Mouse (Mus musculus) urinary bladder, adult 18-20 months (tissue): ENCODE results near the gene Ube3a.

Source experiments
- DNase-seq, 2 experiments: peaks; one replicate each; pipeline ENCODE4 v3.0.0; 2022; ENCODE audit warnings: low spot score in 2 of 2, mixed read lengths in 2 of 2

Ube3a gene

GRCm38 (mm10) chr7:59228045-59228865, at the start of gene Ube3a:
Gene Ube3a, plus strand, starts transcription at chr7:59228750.
- DNase-seq = peak; percentile 92 to 98

- no peak for DNase-seq
Observed at GRCm38 (mm10) chr7:59192831-59193230, 35.7 kb upstream of the Ube3a start.

- DNase-seq = no peak
Observed at GRCm38 (mm10) chr7:59214911-59215310, 13.6 kb upstream of the Ube3a start.

GRCm38 (mm10) chr7:59221244-59221643, 7.3 kb upstream of the Ube3a start:
- DNase-seq = no peak

- DNase-seq = no peak
Observed at GRCm38 (mm10) chr7:59228866-59229182, 274 bp downstream of the Ube3a start.

GRCm38 (mm10) chr7:59229183-59229911, 797 bp downstream of the Ube3a start:
- DNase-seq = peak; percentile 23 to 68

GRCm38 (mm10) chr7:59230304-59230703, 1.8 kb downstream of the Ube3a start:
- DNase-seq = no peak

- DNase-seq = no peak
Observed at GRCm38 (mm10) chr7:59230768-59231167, 2.2 kb downstream of the Ube3a start.

GRCm38 (mm10) chr7:59231960-59232359, 3.4 kb downstream of the Ube3a start:
- DNase-seq = no peak

- DNase-seq = no peak
Observed at GRCm38 (mm10) chr7:59234773-59235401, 6.3 kb downstream of the Ube3a start.

- DNase-seq = no peak
Observed at GRCm38 (mm10) chr7:59243257-59243656, 14.7 kb downstream of the Ube3a start.

GRCm38 (mm10) chr7:59245541-59245940, 17.0 kb downstream of the Ube3a start:
- DNase-seq = no peak

GRCm38 (mm10) chr7:59253373-59253772, 24.8 kb downstream of the Ube3a start:
- DNase-seq = no peak

GRCm38 (mm10) chr7:59265538-59265937, 37.0 kb downstream of the Ube3a start:
- DNase-seq = no peak

- no peak for DNase-seq
Observed at GRCm38 (mm10) chr7:59271775-59272174, 43.2 kb downstream of the Ube3a start.

GRCm38 (mm10) chr7:59312576-59312975, 84.0 kb downstream of the Ube3a start:
- DNase-seq = no peak

GRCm38 (mm10) chr7:59322759-59323158, 94.2 kb downstream of the Ube3a start:
- DNase-seq = no peak
